Mouse (Mus musculus): Measurements from ENCODE around the gene Hist1h2ac.
"Not testable (repeated sequence)": the region's sequence is repeated elsewhere in the genome, so short reads cannot be mapped to it uniquely, and the experiment has no call there.

The Hist1h2ac gene

GRCm38 (mm10) chr13:23698996-23699395 lies 15.2 kb upstream of the Hist1h2ac start:
- DNase-seq = no peak

- peak; percentile 99 for DNase-seq
Observed at GRCm38 (mm10) chr13:23698300-23698693, 14.5 kb upstream of the Hist1h2ac start, which contains the start of gene Hist1h4c. Gene Hist1h4c (minus strand): TSS chr13:23698454.

- peak; percentile 76 for DNase-seq
Observed at GRCm38 (mm10) chr13:23697491-23698299, 13.9 kb upstream of the Hist1h2ac start.

- no peak for DNase-seq
Observed at GRCm38 (mm10) chr13:23696061-23696474, 12.3 kb upstream of the Hist1h2ac start.

GRCm38 (mm10) chr13:23695514-23695913 lies 11.8 kb upstream of the Hist1h2ac start, which contains the start of gene Hist1h1t:
Gene Hist1h1t (plus strand): TSS chr13:23695814.
- no peak for DNase-seq

- DNase-seq = no peak
Observed at GRCm38 (mm10) chr13:23694956-23695355, 11.2 kb upstream of the Hist1h2ac start.

- DNase-seq = no peak
Observed at GRCm38 (mm10) chr13:23693856-23694440, 10.2 kb upstream of the Hist1h2ac start.

GRCm38 (mm10) chr13:23689459-23689858 lies 5.7 kb upstream of the Hist1h2ac start:
- DNase-seq = peak; percentile 1

GRCm38 (mm10) chr13:23688956-23689355 lies 5.2 kb upstream of the Hist1h2ac start:
- peak; percentile 1 for DNase-seq

GRCm38 (mm10) chr13:23687907-23688306 lies 4.2 kb upstream of the Hist1h2ac start:
- DNase-seq = no peak

GRCm38 (mm10) chr13:23687181-23687580 lies 3.4 kb upstream of the Hist1h2ac start:
- no peak for DNase-seq

GRCm38 (mm10) chr13:23685966-23686365 lies 2.2 kb upstream of the Hist1h2ac start:
- DNase-seq = no peak

- no peak for DNase-seq
Observed at GRCm38 (mm10) chr13:23685121-23685861, 1.5 kb upstream of the Hist1h2ac start.

GRCm38 (mm10) chr13:23684295-23684945 lies 672 bp upstream of the Hist1h2ac start:
- peak; percentile 68 for DNase-seq

GRCm38 (mm10) chr13:23682947-23683754 lies 597 bp downstream of the Hist1h2ac start:
- DNase-seq = not testable (repeated sequence)

- DNase-seq = no peak
Observed at GRCm38 (mm10) chr13:23682623-23682946, 1.2 kb downstream of the Hist1h2ac start.

GRCm38 (mm10) chr13:23681990-23682582 lies 1.7 kb downstream of the Hist1h2ac start:
- no peak for DNase-seq

GRCm38 (mm10) chr13:23662536-23662935 lies 21.2 kb downstream of the Hist1h2ac start:
- DNase-seq = no peak

GRCm38 (mm10) chr13:23659636-23660366 lies 23.9 kb downstream of the Hist1h2ac start:
- no peak for DNase-seq

Measured in thymus, postnatal 14 days (tissue).